Mouse (Mus musculus): ENCODE measurements at regions not wholly inside any gene's neighbourhood (a gene's known extent, or its start where the extent isn't known, plus 50 kb on each side); places are given as distances from the start of the nearest gene placed in this dataset.

- peak; percentile 5 for DNase-seq
Observed at GRCm38 (mm10) chr4:49958275-49958674, 112.7 kb upstream of the Grin3a start.

- DNase-seq: no peak
Observed at GRCm38 (mm10) chr4:49956855-49957254, 111.3 kb upstream of the Grin3a start.

GRCm38 (mm10) chr4:49946306-49946705, 100.8 kb upstream of the Grin3a start:
- no peak for DNase-seq

- DNase-seq: no peak
Observed at GRCm38 (mm10) chr4:49937471-49937870, 91.9 kb upstream of the Grin3a start.

- peak; percentile 5 for DNase-seq
Observed at GRCm38 (mm10) chr4:49929636-49930035, 84.1 kb upstream of the Grin3a start.

- DNase-seq: peak; percentile 4
Observed at GRCm38 (mm10) chr4:49927045-49927444, 81.5 kb upstream of the Grin3a start.

- no peak for DNase-seq
Observed at GRCm38 (mm10) chr4:49914221-49914620, 68.7 kb upstream of the Grin3a start.

- DNase-seq: no peak
Observed at GRCm38 (mm10) chr4:49913636-49914035, 68.1 kb upstream of the Grin3a start.
